Mouse (Mus musculus) kidney, postnatal 10 days (tissue): ENCODE data around the gene Rspry1.

Experiments used
- DNase-seq: peaks from one replicate; pipeline ENCODE4 v3.0.0; 2021; ENCODE audit warnings: mixed read lengths

The Rspry1 gene

GRCm38 (mm10) chr8:94601607-94602385 lies at the start of gene Rspry1, which contains the start of gene Fam192a:
Gene Rspry1, plus strand, starts transcription at chr8:94601937.
Gene Fam192a, minus strand, starts transcription at chr8:94601997.
- peak; percentile 99 for DNase-seq

- DNase-seq: no peak
These were observed 49.0 kb upstream of the Rspry1 start for GRCm38 (mm10) chr8:94552696-94553095.

GRCm38 (mm10) chr8:94557281-94557680 lies 44.5 kb upstream of the Rspry1 start:
- no peak for DNase-seq

GRCm38 (mm10) chr8:94561256-94561655 lies 40.5 kb upstream of the Rspry1 start:
- DNase-seq: no peak

- no peak for DNase-seq
These were observed 37.3 kb upstream of the Rspry1 start for GRCm38 (mm10) chr8:94564421-94564820.

- no peak for DNase-seq
These were observed 35.7 kb upstream of the Rspry1 start for GRCm38 (mm10) chr8:94566033-94566432.

- no peak for DNase-seq
These were observed 35.1 kb upstream of the Rspry1 start for GRCm38 (mm10) chr8:94566446-94567158.

GRCm38 (mm10) chr8:94567159-94567849 lies 34.4 kb upstream of the Rspry1 start:
- no peak for DNase-seq

- DNase-seq: no peak
These were observed 33.6 kb upstream of the Rspry1 start for GRCm38 (mm10) chr8:94568098-94568497.

- no peak for DNase-seq
These were observed 32.3 kb upstream of the Rspry1 start for GRCm38 (mm10) chr8:94569419-94569818.

GRCm38 (mm10) chr8:94571896-94572295 lies 29.8 kb upstream of the Rspry1 start:
- no peak for DNase-seq

- DNase-seq: no peak
These were observed 27.4 kb upstream of the Rspry1 start for GRCm38 (mm10) chr8:94574159-94574907.

- no peak for DNase-seq
These were observed 26.6 kb upstream of the Rspry1 start for GRCm38 (mm10) chr8:94575148-94575547.

- no peak for DNase-seq
These were observed 19.8 kb upstream of the Rspry1 start for GRCm38 (mm10) chr8:94581820-94582483.

- no peak for DNase-seq
These were observed 19.2 kb upstream of the Rspry1 start for GRCm38 (mm10) chr8:94582569-94582968.

GRCm38 (mm10) chr8:94584238-94584817 lies 17.4 kb upstream of the Rspry1 start:
- DNase-seq: peak; percentile 68

GRCm38 (mm10) chr8:94591691-94592090 lies 10.0 kb upstream of the Rspry1 start:
- DNase-seq: no peak

- no peak for DNase-seq
These were observed 7.5 kb upstream of the Rspry1 start for GRCm38 (mm10) chr8:94594211-94594610.

GRCm38 (mm10) chr8:94600478-94600877 lies 1.3 kb upstream of the Rspry1 start:
- DNase-seq: no peak

GRCm38 (mm10) chr8:94601034-94601606 lies 617 bp upstream of the Rspry1 start:
- DNase-seq: peak; percentile 51

- DNase-seq: peak; percentile 45
These were observed 864 bp downstream of the Rspry1 start for GRCm38 (mm10) chr8:94602471-94603131.
